ENCODE assay signal across 8 mouse cellular contexts in genomic region chr11:3173425-3174318, GRCm38 (mm10). TPM values are rescaled to one million over a fixed set of nuclear protein-coding genes. Genes with fewer than 3 reads are reported as not detected.
A peak's percentile ranks its signal among the peaks of the same experiment; 100 is the strongest.
DNase-seq lines count a peak whose midpoint lies in the region; ATAC-seq lines count a peak whose summit lies in the region.
"Not testable (repeated sequence)": the region's sequence is repeated elsewhere in the genome, so short reads cannot be mapped to it uniquely, and the experiment has no call there.

No protein-coding gene starts in this region.

- H3K4me1 ChIP-seq in liver, embryonic 11.5 days (replicated peaks; ENCODE audit: control insufficient read depth, insufficient read depth, low read length); midbrain, embryonic 15.5 days; stomach, embryonic 14.5 days (ENCODE audit: control insufficient read depth, insufficient read depth, low read length): not testable (repeated sequence)

- WGBS in liver, embryonic 11.5 days = 81% methylated on average over 11 of the region's 11 CpGs
- WGBS in midbrain, embryonic 15.5 days = 85% methylated on average over 11 of the region's 11 CpGs
- 80% methylated on average over 11 of the region's 11 CpGs for WGBS in stomach, embryonic 14.5 days

- H3K27me3 ChIP-seq in liver, embryonic 11.5 days (replicated peaks; ENCODE audit: control insufficient read depth, insufficient read depth, low read length); midbrain, embryonic 15.5 days (replicated peaks); stomach, embryonic 14.5 days (ENCODE audit: control insufficient read depth, insufficient read depth, low read length): not testable (repeated sequence)

- not testable (repeated sequence) for H3K4me3 ChIP-seq in liver, embryonic 11.5 days (ENCODE audit: low read depth, low read length); midbrain, embryonic 15.5 days; stomach, embryonic 14.5 days (ENCODE audit: low read depth, low read length)

- H3K27ac ChIP-seq in liver, embryonic 11.5 days (ENCODE audit: low read depth, low read length); midbrain, embryonic 15.5 days; stomach, embryonic 14.5 days (ENCODE audit: low read length): not testable (repeated sequence)

- H3K4me2 ChIP-seq in liver, embryonic 11.5 days; midbrain, embryonic 15.5 days; stomach, embryonic 14.5 days (replicated peaks; ENCODE audit: low read depth, low read length): not testable (repeated sequence)

- peak; percentile 29 for DNase-seq in CD4-positive helper T cell, adult 2 months (ENCODE audit: low read depth, low spot score)
- DNase-seq in cerebellum, postnatal 10 days = peak; percentile 45 to 53
- peak; percentile 61 to 67 for DNase-seq in frontal cortex, postnatal 14 days (ENCODE audit: low spot score in 2 of 2)
- peak; percentile 70 for DNase-seq in heart, postnatal 4 days
- peak; percentile 62 to 64 for DNase-seq in kidney, postnatal 4 days
- peak; percentile 49 for DNase-seq in liver, embryonic 11.5 days (ENCODE audit: low spot score)

- not testable (repeated sequence) for H3K9ac ChIP-seq in liver, embryonic 11.5 days (ENCODE audit: low read depth, low read length); midbrain, embryonic 15.5 days; stomach, embryonic 14.5 days (replicated peaks; ENCODE audit: low read depth, low read length)

- peak; percentile 41 for ATAC-seq in liver, embryonic 11.5 days (replicated peaks; ENCODE audit: low FRiP score)
- peak; percentile 49; the same call in 1 of the 2 replicates for ATAC-seq in midbrain, embryonic 15.5 days (replicated peaks)
- ATAC-seq in stomach, embryonic 14.5 days (ENCODE audit: insufficient number of reproducible peaks, insufficient read depth, low FRiP score, low read depth) = peak; percentile 42

- H3K9me3 ChIP-seq in liver, embryonic 11.5 days (ENCODE audit: control insufficient read depth, low read length); stomach, embryonic 14.5 days (ENCODE audit: control insufficient read depth, low read depth, low read length): not testable (repeated sequence)
- H3K9me3 ChIP-seq in midbrain, embryonic 15.5 days = peaks cover 14% of the 10 kb centered on the region

- H3K36me3 ChIP-seq in liver, embryonic 11.5 days (ENCODE audit: control insufficient read depth, insufficient read depth, low read length); midbrain, embryonic 15.5 days (replicated peaks); stomach, embryonic 14.5 days (ENCODE audit: control insufficient read depth, insufficient read depth, low read length): not testable (repeated sequence)

RNA-seq across cellular contexts. Expression of gene Sfi1, which starts 19.6 kb away (rescaled TPM):
- 10 to 100 TPM; 25.2 TPM for total RNA-seq in heart, postnatal 4 days (2021)
- 8.6 and 10.9 TPM in 2 replicates for polyA plus RNA-seq in liver, embryonic 11.5 days (2014; fragmentation: Nextera tagmentation; extraction: Ambion mirVana)
- polyA plus RNA-seq in midbrain, embryonic 15.5 days (2015; fragmentation: Nextera tagmentation; extraction: Ambion mirVana) = 15.5 and 20.6 TPM in 2 replicates
- polyA plus RNA-seq in stomach, embryonic 14.5 days (2014; fragmentation: Nextera tagmentation; extraction: Ambion mirVana) = 12.5 and 14.6 TPM in 2 replicates

RNA-seq across cellular contexts. Expression of gene Eif4enif1, which starts 28.5 kb away (rescaled TPM):
- 10 to 100 TPM; 62.0 to 64.2 TPM for total RNA-seq in heart, postnatal 4 days (2021)
- 58.3 and 61.3 TPM in 2 replicates for polyA plus RNA-seq in liver, embryonic 11.5 days (2014; fragmentation: Nextera tagmentation; extraction: Ambion mirVana)
- polyA plus RNA-seq in midbrain, embryonic 15.5 days (2015; fragmentation: Nextera tagmentation; extraction: Ambion mirVana) = 63.7 and 66.0 TPM in 2 replicates
- 59.5 and 62.7 TPM in 2 replicates for polyA plus RNA-seq in stomach, embryonic 14.5 days (2014; fragmentation: Nextera tagmentation; extraction: Ambion mirVana)
